Mouse (Mus musculus) right cerebral cortex, adult 18-20 months (tissue): ENCODE data around the gene Pik3r6.

Experiments used
- DNase-seq: peaks from one replicate; pipeline ENCODE4 v3.0.0; 2022; ENCODE audit warnings: mixed read lengths

Pik3r6 gene

GRCm38 (mm10) chr11:68536465-68536864, 33.6 kb downstream of the Pik3r6 start:
- peak; percentile 69 for DNase-seq

- peak; percentile 52 for DNase-seq
These were observed 36.8 kb downstream of the Pik3r6 start for GRCm38 (mm10) chr11:68539621-68540020.

GRCm38 (mm10) chr11:68544554-68544953, 41.7 kb downstream of the Pik3r6 start:
- no peak for DNase-seq

GRCm38 (mm10) chr11:68545172-68545571, 42.4 kb downstream of the Pik3r6 start:
- no peak for DNase-seq

GRCm38 (mm10) chr11:68545682-68546222, 42.9 kb downstream of the Pik3r6 start:
- DNase-seq, result no peak

- no peak for DNase-seq
These were observed 44.7 kb downstream of the Pik3r6 start for GRCm38 (mm10) chr11:68547484-68547883.

- DNase-seq, result no peak
These were observed 46.8 kb downstream of the Pik3r6 start for GRCm38 (mm10) chr11:68549597-68549996.

- no peak for DNase-seq
These were observed 47.5 kb downstream of the Pik3r6 start for GRCm38 (mm10) chr11:68550358-68550757.

GRCm38 (mm10) chr11:68553981-68554471, 51.2 kb downstream of the Pik3r6 start:
- DNase-seq, result no peak

GRCm38 (mm10) chr11:68555918-68556584, 53.2 kb downstream of the Pik3r6 start, which contains the start of gene Mfsd6l:
Mfsd6l (plus strand) TSS chr11:68556186.
- no peak for DNase-seq

- DNase-seq, result no peak
These were observed 56.7 kb downstream of the Pik3r6 start for GRCm38 (mm10) chr11:68559546-68559945.

- DNase-seq, result no peak
These were observed 59.4 kb downstream of the Pik3r6 start for GRCm38 (mm10) chr11:68561957-68562950.

- no peak for DNase-seq
These were observed 61.7 kb downstream of the Pik3r6 start for GRCm38 (mm10) chr11:68564356-68565031.

- DNase-seq, result no peak
These were observed 62.2 kb downstream of the Pik3r6 start for GRCm38 (mm10) chr11:68565032-68565429.

GRCm38 (mm10) chr11:68566447-68567059, 63.7 kb downstream of the Pik3r6 start:
- peak; percentile 89 for DNase-seq

GRCm38 (mm10) chr11:68570861-68571260, 68.0 kb downstream of the Pik3r6 start:
- DNase-seq, result no peak

GRCm38 (mm10) chr11:68577076-68577475, 74.3 kb downstream of the Pik3r6 start:
- DNase-seq, result no peak

GRCm38 (mm10) chr11:68579462-68579881, 76.7 kb downstream of the Pik3r6 start:
- DNase-seq, result peak; percentile 62

- DNase-seq, result no peak
These were observed 77.7 kb downstream of the Pik3r6 start for GRCm38 (mm10) chr11:68580566-68580965.

GRCm38 (mm10) chr11:68583225-68583624, 80.4 kb downstream of the Pik3r6 start:
- peak; percentile 77 for DNase-seq

GRCm38 (mm10) chr11:68583906-68584480, 81.2 kb downstream of the Pik3r6 start:
- DNase-seq, result no peak

GRCm38 (mm10) chr11:68585890-68586289, 83.1 kb downstream of the Pik3r6 start:
- DNase-seq, result no peak
